Mouse (Mus musculus): Measurements from ENCODE around the gene Scgb1b30. TPM values are rescaled to one million over a fixed set of nuclear protein-coding genes. Genes with fewer than 3 reads are reported as not detected.

The Scgb1b30 gene
- total RNA-seq, 4 experiments from 2014 or later, result not detected

Other genes with a start within 250 kb of the Scgb1b30 start
- not detected for gene Scgb2b26, start 150.4 kb upstream of the Scgb1b30 start, total RNA-seq (2022)
- not detected for gene Scgb2b27, start 81.5 kb upstream of the Scgb1b30 start, total RNA-seq (2022)
- not detected for gene Scgb1b27, start 73.9 kb upstream of the Scgb1b30 start, total RNA-seq (2022)
- 1 to 10 TPM; 2.4 to 4.5 (median 2.4) TPM for gene Wtip, start 37.8 kb downstream of the Scgb1b30 start, total RNA-seq (2022)
- gene Uba2, start 74.2 kb downstream of the Scgb1b30 start, total RNA-seq (2022), result 10 to 100 TPM; 33.2 to 42.5 (median 37.5) TPM
- gene Pdcd2l, start 101.2 kb downstream of the Scgb1b30 start, total RNA-seq (2022), result 10 to 100 TPM; 13.0 to 18.6 (median 16.9) TPM
- gene Gpi1, start 134.9 kb downstream of the Scgb1b30 start, total RNA-seq (2022), result 1,000 to 10,000 TPM in 2 of 4 experiments, 100 to 1,000 TPM in 2; 941 to 1,057 (median 993) TPM
- not detected for gene Gm6096, start 155.6 kb downstream of the Scgb1b30 start, total RNA-seq (2022)
- 10 to 100 TPM; 28.9 to 47.5 (median 39.1) TPM for gene 4931406P16Rik, start 218.1 kb downstream of the Scgb1b30 start, total RNA-seq (2022)

Data from gastrocnemius, adult 8-10 months (tissue).